Mouse (Mus musculus) layer of hippocampus, postnatal 36 days (tissue): Measurements from ENCODE around the gene Ryr1. TPM values are rescaled to one million over a fixed set of nuclear protein-coding genes. Genes with fewer than 3 reads are reported as not detected.
"Not testable (repeated sequence)": the region's sequence is repeated elsewhere in the genome, so short reads cannot be mapped to it uniquely, and the experiment has no call there.

Source experiments
- DNase-seq, 2 experiments: peaks; one replicate each; pipeline ENCODE4 v3.0.0; 2022
- total RNA-seq, 2 experiments: library from RNA; stranded (reverse); gene quantifications; 2 replicates each; pipeline ENCODE4 v1.2.3; 2021

Ryr1 gene
- total RNA-seq, 2 experiments from 2014 or later = 13.9 to 17.7 TPM

DNA sequence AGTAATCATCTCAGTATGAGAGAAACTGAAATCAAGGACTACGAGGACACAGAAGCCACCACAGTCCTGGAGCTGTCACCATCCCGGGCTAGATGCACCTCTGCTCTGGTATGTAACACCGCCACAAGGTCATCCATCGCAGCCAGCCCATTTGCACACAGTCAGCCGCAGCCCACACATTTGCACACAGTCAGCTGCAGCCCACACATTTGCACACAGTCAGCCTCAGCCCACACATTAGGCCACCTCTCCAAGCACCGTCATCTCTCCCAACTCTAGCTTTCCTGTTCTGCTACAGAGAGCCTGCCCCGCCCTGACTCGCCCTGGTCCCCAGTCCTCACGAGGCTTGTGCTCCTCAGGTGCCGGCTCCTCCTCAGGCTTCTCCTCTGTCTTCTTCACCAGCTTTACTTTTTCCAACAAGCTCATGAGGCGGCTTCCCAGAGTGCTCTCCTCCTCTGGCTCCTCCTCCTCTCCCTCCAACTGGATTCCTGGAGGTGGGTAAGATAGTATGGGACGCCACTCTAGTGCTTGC is 45.5 kb downstream of the Ryr1 start:
- no peak for DNase-seq

DNA sequence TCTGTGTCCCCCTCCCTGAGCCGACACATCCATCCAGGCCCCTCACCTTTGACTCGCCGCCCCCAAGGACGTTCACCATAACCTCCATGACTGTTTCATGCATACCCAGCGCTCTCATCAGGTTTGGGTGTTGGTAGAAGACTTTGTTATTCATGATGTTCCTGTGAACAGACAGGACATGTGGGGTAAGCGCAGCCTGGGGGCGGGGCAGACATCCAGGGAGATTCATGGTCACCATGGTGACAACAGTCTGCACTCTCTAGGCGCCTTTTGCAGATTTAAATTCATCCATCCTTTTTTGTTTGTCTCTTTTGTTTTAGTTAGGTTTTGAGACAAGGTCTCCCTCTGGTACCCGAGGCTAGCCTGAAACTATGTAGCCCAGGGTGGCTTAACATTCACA is 48.0 kb downstream of the Ryr1 start:
- peak; percentile 64 to 71 for DNase-seq

DNA sequence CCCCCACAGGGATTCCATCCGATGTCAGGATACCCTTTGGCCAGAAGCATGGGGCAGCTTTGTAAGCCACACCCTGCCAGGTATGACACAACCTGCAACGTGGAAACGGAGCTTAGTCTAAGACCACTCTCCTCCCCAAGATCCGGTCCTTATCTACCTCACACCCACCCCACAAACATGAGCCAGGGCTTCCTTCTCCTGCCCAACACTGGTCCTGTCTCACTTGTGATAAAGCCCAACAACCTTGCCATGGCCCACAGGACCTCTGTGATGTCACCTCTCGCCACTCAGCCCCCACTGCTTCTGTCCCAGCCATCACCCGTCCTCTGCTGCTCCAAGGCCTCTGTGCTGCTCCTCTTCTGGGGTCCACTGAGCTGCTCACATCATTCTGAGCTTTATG is 49.8 kb downstream of the Ryr1 start:
- DNase-seq = no peak

DNA sequence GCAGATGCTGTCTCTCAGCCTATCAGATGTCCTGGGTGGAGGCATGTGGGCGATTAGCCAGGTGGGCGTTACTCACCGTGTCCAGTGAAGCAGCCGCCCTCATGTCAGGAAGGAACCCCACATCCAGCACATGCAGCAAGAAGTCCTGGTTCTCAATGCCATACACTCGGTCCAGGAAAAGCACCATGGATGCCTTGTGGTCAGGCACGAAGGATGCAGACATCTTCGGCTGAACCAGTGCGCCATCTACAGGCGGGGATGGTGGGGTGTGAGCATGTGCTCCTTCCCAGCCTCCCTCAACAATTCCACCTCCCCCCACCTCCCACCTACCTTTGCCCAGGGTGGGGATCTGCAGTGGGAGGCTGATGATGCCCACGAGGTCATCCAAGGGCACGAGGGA is 52.3 kb downstream of the Ryr1 start:
- DNase-seq = peak; percentile 23 to 28

DNA sequence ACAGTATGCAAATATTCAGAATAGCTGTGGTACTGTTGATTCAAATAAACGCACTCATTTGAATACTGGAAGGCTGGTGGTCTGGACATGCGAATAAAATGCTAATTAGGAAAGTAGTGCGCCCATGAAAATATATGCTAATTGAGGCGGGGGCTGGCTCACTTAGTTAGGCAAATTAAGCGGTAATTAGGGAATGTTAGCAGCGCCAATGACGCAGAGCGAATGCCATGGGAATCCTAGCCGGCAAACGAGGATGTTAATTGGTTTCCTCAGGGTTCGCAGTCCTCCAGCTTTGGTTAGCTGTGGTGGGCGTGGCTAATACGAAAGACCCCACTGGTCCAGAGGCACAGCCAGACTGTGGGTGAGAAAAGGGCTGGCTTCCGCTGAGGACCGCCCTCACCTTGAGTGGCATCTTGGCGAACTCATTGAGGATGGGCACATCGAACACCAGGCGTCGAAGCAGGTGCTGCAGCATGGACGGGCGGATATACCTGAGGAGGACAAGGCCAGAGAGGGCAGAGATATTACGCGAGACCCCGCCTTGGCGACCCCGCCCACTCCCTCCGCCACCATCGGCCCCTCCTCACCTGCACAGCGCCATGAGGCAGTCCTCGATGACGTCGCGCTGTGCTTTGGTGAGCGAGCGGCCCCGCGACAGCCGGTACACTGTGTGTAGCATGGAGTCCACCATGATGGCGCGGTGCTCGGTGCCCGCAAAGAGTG is 53.6 kb downstream of the Ryr1 start:
- DNase-seq = peak; percentile 41 to 44

DNA sequence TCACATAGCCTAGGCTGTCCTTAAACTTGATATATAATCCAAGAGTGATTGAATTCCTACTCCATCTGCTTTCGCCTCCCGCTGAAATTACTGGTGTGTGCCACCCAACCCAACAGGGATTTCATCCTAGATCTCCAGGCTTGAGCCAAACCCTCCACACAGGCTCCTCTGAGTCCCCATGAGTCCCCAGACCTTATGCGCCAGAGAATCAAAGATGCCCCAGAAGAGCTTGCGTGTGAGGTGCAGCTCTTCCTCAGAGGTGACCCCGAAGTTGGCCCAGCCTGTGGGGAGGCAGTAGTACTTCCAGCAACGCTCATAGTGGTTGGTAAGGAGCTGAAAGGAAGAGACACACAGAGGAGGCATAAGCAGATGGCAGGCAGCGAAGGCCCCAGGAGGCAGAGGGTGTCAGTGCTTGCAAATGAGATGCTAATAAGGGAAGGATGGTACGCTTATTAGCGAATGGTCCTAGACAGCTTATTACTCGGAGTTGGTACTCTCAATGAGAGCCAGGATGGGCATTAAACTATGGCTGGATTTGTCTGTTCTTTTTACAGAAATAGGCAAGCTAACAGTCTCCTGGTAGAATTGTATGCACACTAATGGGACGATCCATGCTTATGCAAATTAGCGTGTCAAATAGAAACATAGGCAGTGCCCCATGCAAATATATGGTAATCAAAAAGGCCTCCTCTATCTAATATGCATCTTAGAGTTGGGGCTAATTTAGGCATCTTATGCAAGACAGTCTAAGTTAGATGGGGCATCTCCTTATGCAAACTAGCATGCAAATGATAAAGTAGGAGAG is 54.4 kb downstream of the Ryr1 start:
- peak; percentile 38 to 42 for DNase-seq

DNA sequence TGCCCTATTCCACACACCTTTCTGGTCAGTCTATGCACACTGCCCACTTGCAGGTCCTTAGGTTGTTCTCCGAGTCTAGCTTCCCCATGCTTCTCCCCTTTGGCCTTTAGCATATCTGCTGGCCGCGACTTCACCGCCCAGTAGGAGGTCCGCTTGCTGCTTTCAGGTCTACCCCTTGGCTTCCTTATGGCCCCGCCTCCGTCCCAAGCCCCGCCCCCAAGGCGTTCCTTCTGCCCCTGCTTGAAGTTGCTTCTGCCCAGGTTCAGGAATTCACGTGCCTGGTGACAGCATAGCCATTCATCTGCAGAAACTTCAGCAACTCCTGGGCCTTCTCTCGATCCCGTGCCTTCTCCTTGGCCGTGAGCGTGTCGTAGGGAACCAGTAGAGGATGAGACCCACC is 57.2 kb downstream of the Ryr1 start:
- no peak for DNase-seq

DNA sequence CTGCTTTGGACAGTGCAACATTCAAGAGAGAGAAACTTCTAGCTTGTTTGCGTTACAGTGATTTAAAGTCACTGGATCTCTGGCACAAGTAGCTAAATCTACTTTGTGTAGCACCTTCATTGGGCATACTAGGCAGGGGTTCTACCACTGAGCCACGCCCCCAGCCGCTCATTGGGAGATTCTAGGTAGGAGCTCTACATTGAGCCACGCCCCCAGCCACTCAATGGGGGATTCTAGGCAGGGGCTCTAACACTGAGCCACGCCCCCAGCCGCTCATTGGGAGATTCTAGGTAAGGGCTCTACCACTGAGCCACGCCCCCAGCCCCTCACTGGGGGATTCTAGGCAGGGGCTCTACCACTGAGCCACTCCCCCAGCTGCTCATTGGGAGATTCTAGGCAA is 61.5 kb downstream of the Ryr1 start:
- DNase-seq = not testable (repeated sequence)

DNA sequence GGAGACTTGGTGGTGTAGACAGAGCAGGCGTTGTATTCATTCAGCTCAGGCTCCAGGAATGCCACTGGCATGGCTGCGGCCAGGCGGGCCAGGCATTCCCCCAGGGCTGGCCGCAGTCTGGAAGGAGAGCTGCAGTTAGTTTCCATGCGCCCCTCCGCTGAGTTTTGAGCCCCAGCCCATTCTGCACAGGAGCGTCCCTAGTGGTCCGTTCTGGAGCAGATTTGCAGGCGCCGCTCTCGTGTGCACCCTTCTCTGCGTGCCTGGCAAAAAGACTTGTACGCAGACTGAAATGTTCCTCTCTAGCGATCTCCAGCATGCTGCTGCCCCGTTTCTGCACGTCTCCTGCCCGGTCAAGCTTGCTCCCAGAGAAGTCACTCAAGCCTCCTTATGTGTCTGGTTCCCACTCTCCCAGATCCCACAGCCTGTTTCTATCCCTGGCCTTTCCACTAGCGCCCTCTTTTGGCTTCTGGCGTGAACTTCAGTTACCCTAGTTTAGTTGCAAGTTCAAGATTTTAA is 63.4 kb downstream of the Ryr1 start:
- no peak for DNase-seq

DNA sequence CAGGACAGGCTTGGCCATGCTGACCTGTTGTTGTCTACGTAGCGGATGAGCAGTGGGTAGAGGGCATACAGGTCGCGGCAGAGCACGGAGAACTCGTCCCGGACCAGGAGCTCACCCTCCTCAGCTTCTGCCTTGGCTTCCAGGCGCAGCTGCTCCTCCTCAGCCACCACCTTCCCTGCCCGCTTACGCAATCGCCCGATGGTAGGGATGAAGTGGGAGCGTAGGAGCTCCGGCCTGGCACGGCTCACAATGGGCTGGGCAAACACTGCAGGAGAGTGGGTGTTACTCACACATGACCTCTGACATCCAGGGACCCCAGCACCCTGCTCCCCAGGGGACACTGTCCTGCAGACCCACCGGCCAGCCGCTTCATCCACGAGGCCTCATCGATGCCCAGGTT is 65.5 kb downstream of the Ryr1 start:
- DNase-seq = no peak

DNA sequence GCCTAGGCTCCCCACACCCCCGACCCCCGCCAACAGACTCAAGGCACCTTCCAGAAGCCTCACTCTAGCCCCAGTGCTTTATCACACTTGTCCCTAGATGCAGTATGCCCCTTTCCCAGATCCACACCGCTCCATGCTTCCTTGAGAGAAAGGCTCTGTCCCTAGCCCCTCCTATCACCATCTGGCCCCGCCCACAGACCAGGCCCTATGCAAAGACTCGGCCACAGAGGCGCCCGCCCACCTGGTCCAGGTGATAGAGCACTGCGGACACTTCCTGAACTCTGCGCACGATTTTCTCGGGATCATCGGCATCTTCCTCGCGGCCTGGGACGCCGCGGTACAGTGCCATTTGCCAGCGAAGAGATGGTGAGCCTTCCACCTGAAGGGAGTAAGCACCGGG is 72.2 kb downstream of the Ryr1 start:
- no peak for DNase-seq

DNA sequence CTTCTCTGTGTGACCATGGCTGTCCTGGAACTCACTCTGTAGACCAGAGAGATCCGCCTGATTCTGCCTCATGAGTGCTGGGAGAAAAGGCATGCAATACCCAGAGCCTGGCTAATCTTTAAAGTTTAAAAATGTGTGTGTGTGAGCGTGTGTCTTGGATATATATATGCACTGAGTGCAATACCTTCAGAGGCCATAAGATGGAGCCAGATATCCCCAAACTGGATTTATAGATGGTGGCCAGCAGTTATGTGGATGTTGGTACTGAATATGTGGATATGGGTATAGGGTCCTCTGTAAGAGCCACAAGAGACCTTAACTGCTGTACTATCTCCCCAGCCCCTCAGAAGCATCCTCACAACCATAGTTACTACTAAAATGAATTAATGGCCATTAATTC is 74.2 kb downstream of the Ryr1 start:
- no peak for DNase-seq

DNA sequence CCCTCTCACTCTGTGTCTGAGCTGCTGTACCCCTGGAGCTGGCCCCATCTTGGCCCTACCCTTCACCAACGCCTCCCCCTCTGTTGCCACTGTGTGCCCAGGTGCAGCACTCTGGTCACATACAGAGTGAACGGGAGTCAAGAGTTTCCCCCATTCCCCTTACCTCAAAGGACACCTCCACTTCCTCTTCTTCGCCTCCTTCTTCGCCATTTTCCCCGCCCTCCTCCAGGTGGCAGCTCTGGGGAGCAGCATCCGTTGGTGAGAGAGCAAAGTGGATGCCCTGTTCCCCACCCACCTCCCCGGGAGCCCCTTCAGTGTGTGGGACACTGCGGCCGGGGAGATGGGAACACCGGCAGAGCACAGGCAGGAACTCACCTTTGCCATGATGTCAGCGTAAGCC is 76.4 kb downstream of the Ryr1 start:
- no peak for DNase-seq

DNA sequence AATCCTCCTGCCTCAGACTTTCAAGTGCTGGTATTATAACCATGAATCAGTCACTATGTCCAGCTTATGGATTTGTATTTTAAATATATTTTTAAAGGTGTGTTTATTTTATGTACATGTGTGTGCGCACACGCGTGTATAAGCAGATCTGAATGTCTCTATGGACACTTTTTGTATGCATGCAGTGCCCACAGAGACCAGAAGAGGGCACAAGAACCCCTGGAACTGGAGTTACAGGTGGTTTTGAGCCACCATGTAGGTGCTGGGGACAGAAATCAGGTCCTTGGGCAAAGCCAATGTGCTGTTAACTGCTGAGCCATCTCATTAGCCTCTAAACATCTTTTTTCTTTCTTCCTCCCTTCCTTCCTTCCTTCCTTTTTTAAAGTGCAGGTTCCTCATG is 76.9 kb downstream of the Ryr1 start:
- no peak for DNase-seq

DNA sequence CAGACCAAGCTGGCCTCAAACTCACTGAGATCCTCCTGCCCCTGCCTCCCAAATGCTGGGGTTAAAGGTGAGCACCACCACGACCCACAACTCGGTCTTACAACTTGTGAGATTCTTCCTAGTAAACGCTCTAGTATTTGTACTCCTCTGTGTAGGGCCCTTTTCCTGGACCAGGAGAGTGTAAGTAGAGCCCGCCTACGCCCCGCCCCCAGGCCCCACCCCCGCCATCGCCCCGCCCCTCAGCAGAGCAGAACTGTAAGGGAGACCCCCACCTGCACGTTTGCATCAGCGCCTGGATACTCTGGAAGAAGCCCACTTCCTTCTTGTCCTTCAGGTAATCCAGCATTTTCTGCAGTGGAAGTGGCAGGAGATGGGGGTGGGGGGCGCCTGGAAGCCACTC is 78.4 kb downstream of the Ryr1 start:
- no peak for DNase-seq

DNA sequence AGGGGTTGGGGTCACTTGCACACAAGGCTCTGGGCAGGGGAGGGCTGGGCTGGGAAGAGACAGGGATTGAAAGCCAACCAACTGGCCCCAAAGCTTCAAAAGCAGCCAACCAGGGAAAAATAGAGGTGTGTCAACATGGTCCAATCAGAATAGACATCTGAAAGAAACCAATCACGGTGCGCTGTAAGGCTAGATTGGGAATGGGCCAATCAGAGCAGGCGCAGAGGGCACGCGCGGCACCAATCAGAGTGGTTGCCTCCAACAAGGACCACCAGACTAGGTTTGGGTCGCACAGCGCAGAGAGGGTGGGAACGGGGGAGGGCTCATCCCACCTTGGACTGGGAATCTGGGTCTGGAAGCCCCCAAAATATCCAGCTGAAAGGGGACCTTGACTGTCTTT is 80.7 kb downstream of the Ryr1 start:
- DNase-seq = no peak

DNA sequence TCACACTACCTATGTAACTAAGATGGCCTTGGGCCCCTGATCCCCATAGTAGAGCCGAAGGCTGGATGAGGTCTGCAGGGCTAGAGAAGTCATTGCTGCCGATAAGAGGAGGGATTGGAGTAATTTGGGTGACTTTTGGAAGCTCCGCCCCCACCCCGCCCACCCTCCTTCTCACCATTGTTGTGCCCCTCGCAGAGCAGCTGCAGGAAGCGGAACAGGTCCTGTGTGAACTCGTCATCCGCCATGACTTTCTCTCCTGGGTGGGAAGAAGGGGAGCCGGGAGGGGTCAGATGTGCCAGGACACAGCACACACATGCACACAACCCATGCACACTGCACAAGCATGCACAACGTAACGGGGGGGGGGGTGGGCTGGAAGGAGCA is 81.3 kb downstream of the Ryr1 start:
- DNase-seq = no peak

DNA sequence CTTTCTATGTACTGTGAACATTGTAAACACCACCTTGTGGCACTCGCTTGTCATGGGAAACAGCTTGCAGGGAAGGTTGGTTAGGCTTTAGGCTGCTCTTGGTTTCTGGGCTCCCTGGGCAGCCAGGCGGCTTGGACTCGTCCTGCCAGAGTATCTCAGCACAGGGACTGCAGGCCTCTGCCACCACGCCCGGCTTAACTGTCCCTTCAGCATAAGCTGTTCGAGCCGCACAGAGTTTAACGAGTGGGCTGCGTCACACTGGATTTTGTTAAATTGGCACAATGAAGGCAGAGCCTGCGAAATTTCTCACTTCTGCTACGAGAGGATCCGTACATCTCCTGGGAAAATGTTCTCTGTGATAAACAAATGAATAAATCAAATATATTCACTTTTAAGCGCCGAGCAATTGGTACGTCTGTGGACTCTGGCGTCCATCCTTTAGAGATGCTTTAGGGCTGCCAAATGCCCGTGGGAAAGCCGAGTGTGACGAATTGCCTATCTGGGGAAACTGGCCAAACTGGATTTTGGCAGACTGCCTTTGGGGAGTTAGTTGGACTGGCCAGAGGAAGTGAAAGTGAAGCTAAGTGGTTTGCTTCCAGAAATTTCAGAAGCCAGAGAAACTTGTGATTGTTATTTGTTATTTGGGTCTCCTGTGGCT is 81.8 kb downstream of the Ryr1 start:
- peak; percentile 24 to 29 for DNase-seq

DNA sequence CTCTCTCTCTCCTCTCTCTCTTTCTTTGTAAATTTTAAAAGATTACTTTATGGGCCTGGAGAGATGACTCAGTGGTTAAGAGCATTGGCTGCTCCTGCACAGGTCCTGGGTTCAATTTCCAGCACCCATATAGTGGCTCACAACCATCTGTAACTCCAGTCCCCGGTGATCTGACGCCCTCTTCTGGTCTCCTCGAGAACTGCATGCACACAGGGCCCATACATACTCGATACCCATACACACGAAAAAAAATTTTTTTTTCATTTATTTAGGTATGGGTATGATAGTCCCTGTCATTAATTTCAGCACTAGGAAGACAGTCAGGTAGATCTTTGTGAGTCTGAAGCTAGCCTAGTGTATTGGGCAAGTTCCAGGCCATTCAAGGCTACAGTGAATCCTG is 83.8 kb downstream of the Ryr1 start:
- DNase-seq = no peak

DNA sequence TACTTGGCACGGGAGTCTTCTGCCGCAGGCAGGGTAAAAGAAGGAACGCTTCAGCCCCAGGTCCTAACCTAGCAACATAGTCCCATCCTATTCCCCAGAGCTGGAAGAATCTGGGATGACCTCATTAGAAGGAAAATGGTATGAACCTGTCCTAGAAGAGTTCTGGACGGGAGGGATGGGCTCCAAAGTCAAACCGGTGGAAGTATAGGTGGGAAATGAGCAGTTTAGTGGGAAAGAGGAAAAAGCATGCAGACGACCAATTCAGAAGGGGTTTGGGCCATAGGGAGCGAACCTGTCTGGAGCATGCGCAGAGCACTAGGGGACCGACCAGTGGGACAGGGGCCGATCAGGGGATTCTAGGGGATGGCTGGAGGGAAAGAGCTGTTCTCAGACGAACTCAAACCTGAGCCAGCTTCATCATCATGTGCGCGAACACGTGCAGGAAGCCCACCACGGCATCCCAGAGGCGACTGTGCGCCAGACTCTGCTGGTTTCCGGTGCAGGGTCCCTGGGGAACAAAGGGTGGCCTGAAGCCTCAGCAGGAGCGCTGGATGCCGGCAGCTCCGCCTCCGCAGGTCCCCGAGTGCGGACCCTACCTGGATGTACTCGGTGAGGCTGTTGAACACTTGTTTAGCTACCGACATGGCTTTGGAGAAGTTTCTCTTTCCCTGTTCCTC is 84.9 kb downstream of the Ryr1 start:
- no peak for DNase-seq

DNA sequence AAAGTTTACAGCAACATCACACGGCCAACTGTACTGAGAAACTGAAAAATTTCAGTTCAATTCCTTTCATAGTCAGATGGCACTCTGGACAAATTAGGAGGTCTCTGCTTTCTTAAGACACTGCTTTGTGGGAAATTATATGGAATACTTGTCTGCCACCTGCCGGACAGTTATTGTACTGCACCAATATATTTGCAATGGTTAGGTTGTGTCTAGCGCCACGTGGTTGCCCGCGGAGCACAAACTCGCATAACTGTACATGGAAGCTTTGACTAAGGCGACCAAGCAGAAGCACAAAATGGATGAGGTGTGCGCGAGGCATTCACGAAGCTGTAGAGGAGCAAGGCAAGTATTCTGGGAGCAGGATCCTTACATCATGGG is 85.4 kb downstream of the Ryr1 start:
- DNase-seq = peak; percentile 74 to 86

DNA sequence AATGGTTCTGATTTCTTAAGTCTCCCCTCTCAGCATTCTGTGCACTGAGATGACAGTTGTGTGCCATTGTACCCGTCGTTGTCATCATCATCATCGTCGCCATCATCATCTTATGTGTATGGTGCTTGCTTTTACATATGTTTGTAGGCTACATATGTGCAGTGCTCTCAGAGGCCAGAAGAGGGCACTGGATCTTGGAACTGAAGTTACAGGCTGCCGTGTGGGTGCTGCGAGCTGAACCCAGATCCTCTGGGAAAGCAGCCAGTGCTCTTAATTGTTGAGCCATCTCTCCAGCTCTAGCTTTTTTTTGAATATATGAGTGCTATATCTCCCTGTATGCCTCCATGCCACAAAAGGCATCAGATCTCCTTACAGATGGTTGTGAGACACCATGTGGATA is 87.7 kb downstream of the Ryr1 start:
- no peak for DNase-seq

DNA sequence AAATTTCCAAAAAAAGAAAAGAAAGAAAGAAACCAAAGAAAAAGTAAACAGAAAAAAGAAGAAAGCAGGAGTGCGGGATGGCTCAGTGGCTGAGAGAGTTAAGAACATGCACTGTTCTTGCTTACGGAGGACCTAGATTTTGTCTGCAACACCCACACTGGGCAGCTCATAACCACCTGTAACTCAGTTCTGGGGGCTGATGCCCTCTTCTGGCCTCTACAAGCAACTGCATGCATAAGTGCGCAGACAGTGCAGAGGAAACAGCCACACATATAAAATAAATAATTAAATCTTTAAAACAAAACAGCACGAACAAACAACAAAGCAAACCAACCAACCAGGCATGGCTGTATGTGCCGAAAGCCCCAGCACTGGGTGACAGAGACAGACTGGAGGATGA is 92.3 kb downstream of the Ryr1 start:
- DNase-seq = no peak
